ENCODE assay signal across 10 mouse cellular contexts in the genomic region with DNA sequence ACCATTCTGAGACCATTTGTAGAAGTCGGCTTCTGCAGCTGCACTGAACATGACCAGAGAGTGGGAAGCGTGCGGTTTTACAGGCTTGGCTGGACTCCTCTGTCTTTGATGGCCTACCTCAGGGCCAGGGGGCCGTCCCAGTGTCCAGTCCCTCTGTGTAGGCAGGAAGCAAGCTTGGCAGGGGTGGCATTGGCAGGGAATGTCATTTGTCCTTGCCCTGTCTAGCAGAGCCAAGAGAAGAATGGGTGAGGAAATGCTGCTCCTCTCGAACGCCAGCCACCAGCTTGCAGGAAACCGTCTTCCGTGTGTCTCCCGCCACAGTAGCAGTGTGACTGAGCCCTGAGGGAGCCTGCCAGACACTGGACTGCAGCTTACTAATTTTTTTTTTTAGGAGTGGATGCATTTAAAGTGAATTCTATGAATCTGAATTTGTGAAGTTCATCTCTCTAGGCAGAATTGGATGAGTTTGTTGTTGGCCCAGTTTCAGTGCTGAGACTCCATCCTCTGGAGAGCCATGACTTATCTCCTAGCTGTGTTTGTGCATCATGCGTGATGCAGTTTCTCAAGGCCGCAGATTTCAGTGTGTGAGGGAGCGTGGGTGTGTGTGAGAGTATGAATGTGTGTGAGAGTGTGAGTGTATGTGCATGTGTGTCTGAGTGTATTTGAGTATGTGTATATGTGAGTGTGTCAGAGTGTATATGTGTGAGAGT. TPM values are rescaled to one million over a fixed set of nuclear protein-coding genes. Genes with fewer than 3 reads are reported as not detected.
DNase-seq lines count a peak whose midpoint lies in the region; ATAC-seq and TF ChIP-seq lines count a peak whose summit lies in the region.
"Had no signal": no experiment of that assay in that cellular context is flagged by ENCODE, and none has a peak within 500 bp of the region (broad histone marks: within the 10 kb centered on the region; RNA-seq: fewer than 3 reads in every experiment).

No protein-coding gene starts in this region.

- ATAC-seq in kidney, embryonic 15.5 days (replicated peaks; ENCODE audit: low FRiP score), result no peak
- no peak for ATAC-seq in CD4-positive, CD25-positive, alpha-beta regulatory T cell, adult 4 months

- H3K9me3 ChIP-seq in kidney, embryonic 15.5 days (replicated peaks), result no peaks in the 10 kb centered on the region
- H3K9me3 ChIP-seq: heart, embryonic 15.5 days; liver, embryonic 15.5 days had no signal

- no peak overlapping the region for H3K4me2 ChIP-seq in kidney, embryonic 15.5 days
- H3K4me2 ChIP-seq: heart, embryonic 15.5 days; liver, embryonic 15.5 days had no signal

- intact Hi-C loops in gastrocnemius, adult 2 months (cut with DNase I), result no loop called here

- no peak overlapping the region for H3K9ac ChIP-seq in kidney, embryonic 15.5 days
- H3K9ac ChIP-seq: heart, embryonic 15.5 days; liver, embryonic 15.5 days had no signal

- 65% methylated on average over 12 of the region's 12 CpGs for WGBS in kidney, embryonic 15.5 days
- WGBS in lung, adult 2 months, result 39% methylated on average over 12 of the region's 12 CpGs

- peak; percentile 22 for DNase-seq in kidney, adult 11 months
- DNase-seq in adrenal gland, postnatal 25 days, result peak; percentile 80
- peak; percentile 78 for DNase-seq in cerebellum, postnatal 25 days
- DNase-seq in lung, adult 2 months, result peak; percentile 30
- DNase-seq in layer of hippocampus, postnatal 14 days (ENCODE audit: low spot score in 2 of 2), result no peak
- no peak for DNase-seq in gastrocnemius, adult 2 months

- peaks cover 5% of the 10 kb centered on the region for H3K36me3 ChIP-seq in kidney, embryonic 15.5 days
- H3K36me3 ChIP-seq: heart, embryonic 15.5 days; liver, embryonic 15.5 days had no signal

- no peaks in the 10 kb centered on the region for H3K27me3 ChIP-seq in kidney, embryonic 15.5 days
- H3K27me3 ChIP-seq: heart, embryonic 15.5 days; liver, embryonic 15.5 days had no signal

- H3K4me1 ChIP-seq in kidney, embryonic 15.5 days, result 0 out of 2 replicates have a peak, but pooled peaks cover 3% of the 10 kb centered on the region
- peaks cover 16% of the 10 kb centered on the region for H3K4me1 ChIP-seq in lung, adult 2 months (ENCODE audit: control insufficient read depth, insufficient read depth, low read length)

- no peak overlapping the region for H3K4me3 ChIP-seq in kidney, embryonic 15.5 days (replicated peaks)
- no peak overlapping the region for H3K4me3 ChIP-seq in lung, adult 2 months (replicated peaks; ENCODE audit: extremely low read depth, low read depth, low read length)
- H3K4me3 ChIP-seq in gastrocnemius, adult 2 months, result no peak overlapping the region
- H3K4me3 ChIP-seq: heart, embryonic 15.5 days; liver, embryonic 15.5 days had no signal

- no peak for TF ChIP-seq POLR2A in lung, adult 2 months (IDR thresholded peaks at IDR 0.05; ENCODE audit: borderline replicate concordance, extremely low read depth, low read depth, low read length)

- TF ChIP-seq CTCF in lung, adult 2 months (IDR thresholded peaks at IDR 0.05; ENCODE audit: insufficient read depth, low read length), result no peak
- no peak for TF ChIP-seq CTCF in gastrocnemius, adult 2 months (IDR thresholded peaks at IDR 0.05)

- no peak overlapping the region for H3K27ac ChIP-seq in kidney, embryonic 15.5 days
- H3K27ac ChIP-seq in gastrocnemius, adult 2 months, result no peak overlapping the region
- H3K27ac ChIP-seq: heart, embryonic 15.5 days; liver, embryonic 15.5 days had no signal

RNA-seq across cellular contexts. Expression of a gene that starts 12.8 kb away (rescaled TPM):
- polyA plus RNA-seq in kidney, embryonic 15.5 days (2015; fragmentation: Nextera tagmentation; extraction: Ambion mirVana), result 6.1 and 7.3 TPM in 2 replicates
- total RNA-seq in adrenal gland, postnatal 25 days (2021), result 122 and 136 TPM in 2 replicates
- 21.3 and 26.7 TPM in 2 replicates for polyA plus RNA-seq in lung, adult 2 months (2012; rRNA removed)
- 1 to 10 TPM; 1.3 to 1.6 TPM for polyA plus RNA-seq in CD4-positive, CD25-positive, alpha-beta regulatory T cell, adult 4 months (2017; shearing (Covaris generic))
- total RNA-seq in layer of hippocampus, postnatal 14 days (2021), result 10 to 100 TPM; 80.1 to 81.4 TPM
- 1 to 10 TPM; 1.4 to 2.1 TPM for total RNA-seq in gastrocnemius, adult 2 months (2021)

Comparison
In these comparisons a context has a peak if more than half of its experiments do, and no peak if none do; other contexts are left out.
1. DNase-seq: peak in kidney, adult 11 months (single experiment), adrenal gland, postnatal 25 days (single experiment), cerebellum, postnatal 25 days (2 of 2) and lung, adult 2 months (single experiment); none in layer of hippocampus, postnatal 14 days (0 of 2) and gastrocnemius, adult 2 months (single experiment).
2. RNA of a gene that starts 12.8 kb away (total RNA-seq): 122 to 136 TPM in adrenal gland, postnatal 25 days and 80.1 to 81.4 TPM in layer of hippocampus, postnatal 14 days; 1.4 to 2.1 TPM in gastrocnemius, adult 2 months; every median in the first group is over 10 times any median in the second.